Mouse (Mus musculus) C2C12 (cell line): Measurements from ENCODE around the gene Map3k1. TPM values are rescaled to one million over a fixed set of nuclear protein-coding genes. Genes with fewer than 3 reads are reported as not detected.

Source experiments
- H3K27me3 ChIP-seq: one replicate; pipeline ENCODE4 v1.6.1; 2011; ENCODE audit not compliant: control insufficient read depth, insufficient read depth, insufficient read length
- H3K36me3 ChIP-seq: one replicate; pipeline ENCODE4 v1.6.1; 2011; ENCODE audit not compliant: control insufficient read depth, insufficient read depth
- H3K4me3 ChIP-seq: one replicate; pipeline ENCODE4 v1.5.1; 2011; ENCODE audit warnings: mild to moderate bottlenecking, control low read depth; ENCODE audit not compliant: poor library complexity, insufficient read depth, severe bottlenecking
- H3K79me2 ChIP-seq: one replicate; pipeline ENCODE4 v1.6.1; 2011; ENCODE audit not compliant: control insufficient read depth, insufficient read depth
- H3K79me3 ChIP-seq: one replicate; pipeline ENCODE4 v1.6.1; 2011; ENCODE audit warnings: low read depth, control low read depth
- H3ac ChIP-seq: one replicate; pipeline ENCODE3; 2011; ENCODE audit warnings: low read depth; ENCODE audit not compliant: control insufficient read depth, insufficient read length
- CEBPB ChIP-seq: IDR thresholded peaks from one replicate; pipeline ENCODE4 v1.6.1; 2011; ENCODE audit warnings: low read depth, mild to moderate bottlenecking, control low read depth, moderate library complexity
- CTCF ChIP-seq: IDR thresholded peaks from one replicate; pipeline ENCODE4 v1.5.1; 2011; ENCODE audit not compliant: control insufficient read depth, insufficient read depth, insufficient read length
- FOSL1 ChIP-seq: IDR thresholded peaks from one replicate; pipeline ENCODE4 v1.8.0; 2011; ENCODE audit warnings: mild to moderate bottlenecking, low read length; ENCODE audit not compliant: poor library complexity, insufficient read depth, severe bottlenecking
- MAX ChIP-seq: IDR thresholded peaks from one replicate; pipeline ENCODE4 v1.6.1; 2011; ENCODE audit warnings: mild to moderate bottlenecking, control low read depth
- MYOD1 ChIP-seq: IDR thresholded peaks from one replicate; pipeline ENCODE4 v1.6.1; 2011; ENCODE audit warnings: low read depth; ENCODE audit not compliant: control insufficient read depth, insufficient read length
- MYOG ChIP-seq: IDR thresholded peaks from one replicate; pipeline ENCODE4 v1.6.1; 2011; ENCODE audit not compliant: control insufficient read depth, insufficient read length; ENCODE audit errors: extremely low read depth
- USF1 ChIP-seq: IDR thresholded peaks from one replicate; pipeline ENCODE4 v1.6.1; 2011; ENCODE audit warnings: low read depth, mild to moderate bottlenecking, control low read depth, moderate library complexity
- polyA plus RNA-seq: library from polyadenylated mRNA; unstranded; fragments of >200 nt; fragmentation: generic; extraction: Trizol; gene quantifications from one replicate; pipeline ENCODE4 v1.2.1, GENCODE M21; 2012; ENCODE audit warnings: missing spikeins

Gene Map3k1
- polyA plus RNA-seq, 1 experiment, result 1.5 TPM

DNA sequence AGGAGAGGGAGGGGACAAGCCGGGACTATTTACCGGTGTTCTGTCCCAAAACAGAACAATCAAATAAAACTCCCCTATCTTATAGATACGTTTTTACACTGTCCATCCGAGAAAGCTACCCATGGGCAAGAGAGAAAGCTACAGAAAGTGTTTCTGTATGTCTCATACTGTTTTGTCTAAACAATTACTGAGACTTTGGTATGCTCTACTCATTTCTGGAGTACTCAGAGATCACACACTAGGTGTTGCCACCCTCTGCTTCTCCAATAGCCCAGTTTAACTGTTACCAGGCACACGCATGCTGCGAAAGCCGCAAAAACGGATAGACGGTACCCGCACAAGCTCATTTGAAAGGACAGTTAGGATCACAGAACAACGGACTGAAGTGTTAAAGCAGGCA lies 17.2 kb downstream of the Map3k1 start:
- no peaks in the 10 kb centered on the region for H3K79me2 ChIP-seq
- H3K79me3 ChIP-seq, result no peaks in the 10 kb centered on the region
- no peaks in the 10 kb centered on the region for H3K27me3 ChIP-seq
- H3ac ChIP-seq, result no peak overlapping the region
- H3K4me3 ChIP-seq, result no peak overlapping the region
- TF ChIP-seq MYOG (no peak), FOSL1 (no peak), USF1 (no peak), CEBPB (no peak), CTCF (no peak), MYOD1 (no peak), MAX (no peak)
- no peaks in the 10 kb centered on the region for H3K36me3 ChIP-seq

DNA sequence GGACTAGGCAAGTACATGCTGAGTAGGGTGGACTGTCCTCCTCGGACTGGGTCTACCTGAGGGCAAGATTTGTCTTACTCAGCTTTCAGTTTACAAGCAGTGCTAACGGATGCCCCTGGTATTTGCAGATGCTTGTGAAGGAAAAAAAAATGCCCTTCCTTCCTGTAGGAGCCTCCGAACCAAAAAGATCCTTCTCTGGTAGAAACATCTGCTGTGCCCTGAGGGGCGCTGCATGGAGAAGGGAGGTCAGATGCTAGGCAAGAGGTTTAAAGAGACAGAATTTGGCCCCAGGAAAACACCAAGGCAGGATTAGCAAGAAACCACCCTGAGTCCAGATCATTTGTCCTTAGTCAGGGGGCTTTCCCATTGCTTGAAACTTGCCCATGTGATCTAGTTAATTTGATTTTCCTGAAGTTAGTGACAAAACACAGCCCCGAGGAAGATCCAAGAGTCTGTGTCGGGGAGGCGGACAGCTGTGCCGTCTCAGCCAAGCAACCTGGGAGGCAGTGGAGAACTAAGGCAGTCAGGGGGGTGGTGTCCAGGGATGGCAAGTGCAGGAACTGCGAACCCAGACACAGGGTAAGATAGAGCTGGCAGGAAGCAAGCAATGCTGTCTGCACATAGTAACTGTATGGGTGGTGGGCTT lies 19.2 kb downstream of the Map3k1 start:
- Histone ChIP-seq H3ac (no peak overlapping the region), H3K27me3 (no peaks in the 10 kb centered on the region), H3K4me3 (no peak overlapping the region), H3K36me3 (no peaks in the 10 kb centered on the region), H3K79me3 (peaks cover 2% of the 10 kb centered on the region), H3K79me2 (no peaks in the 10 kb centered on the region)
- no peak for TF ChIP-seq MAX
- no peak for TF ChIP-seq CTCF
- TF ChIP-seq FOSL1, result no peak
- no peak for TF ChIP-seq CEBPB
- TF ChIP-seq MYOG, result no peak
- TF ChIP-seq USF1, result no peak
- TF ChIP-seq MYOD1, result no peak

DNA sequence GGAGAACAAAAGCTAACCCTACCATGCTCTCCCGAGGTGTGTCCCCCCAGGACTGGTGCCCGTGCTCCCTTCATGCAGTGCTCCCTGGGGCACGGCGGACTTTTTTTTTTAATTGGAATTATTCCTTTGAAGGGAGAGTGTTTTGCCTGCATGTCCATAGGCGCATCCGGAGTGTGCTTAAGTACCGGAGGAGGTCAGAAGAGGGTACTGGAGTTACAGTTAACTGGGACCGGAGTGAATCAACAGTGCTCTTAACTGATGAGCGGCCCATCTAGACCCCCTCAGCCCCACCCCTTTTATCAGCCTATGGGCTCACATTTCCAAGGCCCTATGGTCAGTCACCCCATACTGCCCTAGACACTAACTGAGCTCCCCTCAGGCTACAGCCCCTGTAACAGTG lies 19.9 kb downstream of the Map3k1 start:
- Histone ChIP-seq H3ac (no peak overlapping the region), H3K27me3 (no peaks in the 10 kb centered on the region), H3K79me3 (peaks cover 2% of the 10 kb centered on the region), H3K4me3 (no peak overlapping the region), H3K79me2 (no peaks in the 10 kb centered on the region), H3K36me3 (no peaks in the 10 kb centered on the region)
- TF ChIP-seq MAX, result no peak
- no peak for TF ChIP-seq MYOG
- no peak for TF ChIP-seq MYOD1
- no peak for TF ChIP-seq USF1
- no peak for TF ChIP-seq CEBPB
- no peak for TF ChIP-seq FOSL1

DNA sequence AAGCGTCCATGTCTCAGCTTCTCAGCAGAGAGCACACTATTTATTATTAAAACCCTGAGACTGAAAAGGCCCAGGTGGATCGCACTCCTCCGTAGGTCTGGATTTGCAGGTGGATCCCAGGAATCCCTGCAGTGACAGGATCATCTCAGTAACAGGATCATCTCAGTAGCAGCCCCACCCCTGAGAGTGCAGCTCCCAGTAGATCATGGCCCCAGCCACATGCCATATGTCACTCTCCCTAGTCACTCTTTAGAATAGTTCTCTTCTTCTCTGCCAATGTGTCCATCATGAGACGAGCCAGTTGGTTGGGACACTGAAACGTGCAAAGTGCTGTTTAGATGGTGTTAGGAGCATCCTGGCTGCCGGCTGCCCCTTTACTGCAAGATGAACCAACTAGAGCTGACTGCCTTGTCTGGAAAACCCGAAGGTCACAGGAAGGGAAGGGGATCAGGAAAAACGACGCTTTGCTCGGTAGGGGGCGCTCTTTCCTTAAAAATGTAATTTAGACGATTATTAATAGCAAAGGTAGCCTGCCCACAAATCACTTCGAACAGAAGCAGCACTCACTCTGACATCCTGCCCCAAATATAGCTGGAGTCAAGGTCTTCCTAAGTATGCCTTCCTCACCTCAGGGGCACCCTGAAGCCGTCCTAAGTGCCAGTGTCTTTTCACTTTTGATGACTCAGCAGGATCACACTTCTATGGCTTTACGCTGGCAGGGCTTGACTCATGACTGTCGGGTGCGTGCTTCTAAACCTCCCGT lies 20.8 kb downstream of the Map3k1 start:
- Histone ChIP-seq H3K4me3 (no peak overlapping the region), H3K79me3 (peaks cover 2% of the 10 kb centered on the region), H3ac (no peak overlapping the region), H3K79me2 (no peaks in the 10 kb centered on the region), H3K36me3 (no peaks in the 10 kb centered on the region), H3K27me3 (no peaks in the 10 kb centered on the region)
- TF ChIP-seq CTCF, result peak; percentile 22
- no peak for TF ChIP-seq CEBPB

DNA sequence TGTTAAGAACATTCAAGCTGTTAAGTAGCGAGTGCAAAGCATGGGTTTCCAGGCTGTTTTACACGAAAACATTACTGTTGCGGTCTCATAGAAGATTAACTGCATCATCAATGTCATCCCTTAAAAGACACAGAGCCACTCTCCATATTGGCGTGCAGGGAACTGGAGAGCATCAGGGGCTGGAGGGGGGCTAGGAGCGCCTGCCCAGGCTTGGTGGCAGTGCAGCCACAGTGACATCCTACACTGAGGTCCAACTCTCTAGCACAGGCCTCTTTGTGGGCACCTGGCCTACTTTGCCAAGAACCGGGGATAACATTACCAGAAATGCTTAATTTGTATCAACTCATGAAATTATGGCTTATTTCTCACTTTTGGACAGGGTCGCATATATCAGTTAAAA lies 22.2 kb downstream of the Map3k1 start:
- H3ac ChIP-seq, result no peak overlapping the region
- H3K27me3 ChIP-seq, result no peaks in the 10 kb centered on the region
- peaks cover 2% of the 10 kb centered on the region for H3K79me3 ChIP-seq
- no peaks in the 10 kb centered on the region for H3K36me3 ChIP-seq
- H3K79me2 ChIP-seq, result no peaks in the 10 kb centered on the region
- no peak overlapping the region for H3K4me3 ChIP-seq
- TF ChIP-seq FOSL1, result no peak
- TF ChIP-seq USF1, result no peak
- TF ChIP-seq MYOD1, result no peak

DNA sequence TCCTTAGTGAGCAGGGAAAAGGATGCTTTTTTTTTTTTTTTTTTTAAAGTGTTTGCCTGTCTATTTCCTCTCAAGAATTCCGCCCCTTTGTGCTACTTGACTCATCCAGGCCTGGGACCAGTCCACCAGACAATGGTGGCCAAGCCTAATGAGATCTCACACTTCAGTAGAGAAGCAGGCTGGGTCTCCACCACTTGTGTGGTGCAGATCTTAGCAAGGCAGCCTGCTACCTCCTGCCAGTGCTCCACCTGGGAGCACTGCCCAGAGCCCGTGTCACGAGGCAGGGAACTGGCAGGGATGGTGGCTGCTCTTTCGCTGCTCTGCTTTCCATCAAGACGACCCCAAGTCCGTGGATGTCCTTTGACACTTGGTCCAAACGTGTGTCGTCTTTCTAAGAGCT lies 25.3 kb downstream of the Map3k1 start:
- no peak for TF ChIP-seq CTCF
- no peak for TF ChIP-seq FOSL1
- no peaks in the 10 kb centered on the region for H3K36me3 ChIP-seq
- no peaks in the 10 kb centered on the region for H3K27me3 ChIP-seq
- peaks cover 2% of the 10 kb centered on the region for H3K79me3 ChIP-seq
- no peaks in the 10 kb centered on the region for H3K79me2 ChIP-seq
- H3K4me3 ChIP-seq, result no peak overlapping the region
- no peak overlapping the region for H3ac ChIP-seq
